Mouse (Mus musculus) neural tube, embryonic 13.5 days (tissue): ENCODE data around the gene Ralgapa2. TPM values are rescaled to one million over a fixed set of nuclear protein-coding genes. Genes with fewer than 3 reads are reported as not detected.

Experiments
- ATAC-seq: fragments of 200-750 bp; cut with Nextera tagmentation; 2 replicates; pipeline ENCODE4 v1.8.0; 2017; ENCODE audit warnings: low read depth, mild to moderate bottlenecking, moderate TSS enrichment, moderate library complexity
- H3K27ac ChIP-seq: fragments of 300-500 bp; sonication (generic); replicated peaks from 2 replicates; pipeline ENCODE4 v1.5.1; 2015; ENCODE audit warnings: moderate library complexity, mild to moderate bottlenecking, inconsistent platforms
- H3K27me3 ChIP-seq: fragments of 300-500 bp; sonication (generic); 2 replicates; pipeline ENCODE4 v1.6.1; 2015; ENCODE audit warnings: mild to moderate bottlenecking, inconsistent platforms
- H3K36me3 ChIP-seq: fragments of 300-500 bp; sonication (generic); 2 replicates; pipeline ENCODE4 v1.6.1; 2015; ENCODE audit warnings: mild to moderate bottlenecking, inconsistent platforms
- H3K4me1 ChIP-seq: fragments of 300-500 bp; sonication (generic); replicated peaks from 2 replicates; pipeline ENCODE4 v1.6.1; 2015; ENCODE audit warnings: inconsistent platforms
- H3K4me2 ChIP-seq: fragments of 300-500 bp; sonication (generic); 2 replicates; pipeline ENCODE4 v1.6.1; 2015; ENCODE audit warnings: inconsistent platforms, mild to moderate bottlenecking, moderate library complexity
- H3K4me3 ChIP-seq: fragments of 300-500 bp; sonication (generic); 2 replicates; pipeline ENCODE4 v1.5.1; 2015; ENCODE audit warnings: mild to moderate bottlenecking, inconsistent platforms
- H3K9ac ChIP-seq: fragments of 300-500 bp; sonication (generic); 2 replicates; pipeline ENCODE4 v1.6.1; 2015; ENCODE audit warnings: moderate library complexity, mild to moderate bottlenecking, inconsistent platforms
- H3K9me3 ChIP-seq: fragments of 300-500 bp; sonication (generic); 2 replicates; pipeline ENCODE4 v1.6.1; 2016; ENCODE audit warnings: inconsistent platforms
- WGBS: fragments of 180-500 bp; shearing (Covaris S2); methylation state at CpG from one replicate; pipeline ENCODE4 v1.1.7; 2015; 5-methylcytosine and 5-hydroxymethylcytosine counted together
- polyA plus RNA-seq: library from polyadenylated mRNA; unstranded; fragments of >200 nt; fragmentation: Nextera tagmentation; extraction: Ambion mirVana; gene quantifications from 2 replicates; pipeline ENCODE4 v1.2.1, GENCODE M21; 2015

The Ralgapa2 gene
- polyA plus RNA-seq, 1 experiment from 2014 or later, result 9.3 TPM

DNA sequence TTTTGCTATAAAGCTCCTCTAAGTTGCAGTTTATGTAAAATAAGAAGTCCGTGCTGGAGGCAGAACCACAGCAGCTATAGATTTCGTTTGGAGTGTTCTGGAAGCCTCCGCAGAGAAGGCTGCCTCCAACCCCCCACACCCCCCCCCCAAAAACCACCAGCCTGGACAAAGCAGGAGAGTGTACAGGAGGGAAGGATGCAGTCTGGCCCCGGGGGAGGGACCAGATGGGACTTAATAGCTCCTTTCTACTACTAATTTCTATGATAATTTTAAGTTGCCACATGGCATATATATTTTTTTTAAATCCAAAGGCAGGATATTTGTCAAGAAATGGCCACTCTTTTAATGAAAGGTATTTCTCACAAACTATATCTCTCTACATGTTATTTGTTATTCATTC lies 198.3 kb downstream of the Ralgapa2 start:
- H3K4me1 ChIP-seq, result peaks cover 13% of the 10 kb centered on the region
- H3K27ac ChIP-seq, result no peak overlapping the region
- H3K4me2 ChIP-seq, result no peak overlapping the region
- no peak overlapping the region for H3K4me3 ChIP-seq
- ATAC-seq, result no peak
- H3K9me3 ChIP-seq, result no peaks in the 10 kb centered on the region
- 51% methylated on average over 4 of the region's 4 CpGs for WGBS
- H3K36me3 ChIP-seq, result no peaks in the 10 kb centered on the region
- H3K9ac ChIP-seq, result no peak overlapping the region
- no peaks in the 10 kb centered on the region for H3K27me3 ChIP-seq

DNA sequence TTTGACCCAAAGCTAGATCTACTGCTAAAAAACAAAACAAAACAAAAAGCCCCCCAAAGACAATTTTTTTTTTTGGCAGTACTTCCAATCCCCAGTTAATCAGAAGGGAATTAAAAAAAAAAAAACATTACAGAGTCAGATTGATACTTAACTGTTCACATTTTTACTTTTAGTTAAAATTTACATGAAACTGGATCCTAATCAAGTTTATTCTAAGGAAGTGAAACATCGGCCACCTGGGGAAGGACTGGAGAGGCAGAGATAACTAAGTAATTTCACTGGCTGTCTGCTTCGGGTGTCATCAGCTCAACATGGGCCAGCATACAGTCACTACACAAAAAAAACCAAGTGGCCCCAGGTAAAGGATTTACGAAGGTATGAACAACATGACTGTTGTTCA lies 201.4 kb downstream of the Ralgapa2 start:
- Histone ChIP-seq H3K4me1 (peaks cover 13% of the 10 kb centered on the region), H3K36me3 (no peaks in the 10 kb centered on the region), H3K27ac (no peak overlapping the region), H3K4me2 (no peak overlapping the region), H3K4me3 (no peak overlapping the region), H3K27me3 (no peaks in the 10 kb centered on the region), H3K9ac (no peak overlapping the region), H3K9me3 (no peaks in the 10 kb centered on the region)
- WGBS, result 90% methylated on average over 3 of the region's 3 CpGs
- ATAC-seq, result no peak

DNA sequence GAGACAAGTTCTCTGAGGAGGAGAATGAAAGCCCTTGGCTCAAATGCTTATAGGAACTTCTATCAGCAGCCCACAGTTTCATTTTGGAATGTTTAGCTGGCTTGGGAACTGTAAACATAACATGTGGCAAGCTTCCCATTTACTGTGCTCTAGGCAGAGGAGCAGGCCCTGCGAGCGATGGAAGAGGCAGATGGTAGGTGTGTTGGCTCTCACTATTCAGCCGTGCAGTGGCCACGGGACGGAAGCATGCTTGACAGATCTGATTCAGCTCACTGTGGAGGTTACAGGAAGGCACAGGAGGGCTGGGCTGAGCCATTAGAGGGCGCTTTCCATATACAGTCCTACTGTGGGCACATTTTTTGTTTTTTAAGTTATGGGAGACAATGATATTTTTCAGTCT lies 201.9 kb downstream of the Ralgapa2 start:
- Histone ChIP-seq H3K4me2 (no peak overlapping the region), H3K36me3 (no peaks in the 10 kb centered on the region), H3K27me3 (no peaks in the 10 kb centered on the region), H3K27ac (no peak overlapping the region; the same call in 1 of the 2 replicates), H3K4me1 (peaks cover 13% of the 10 kb centered on the region), H3K9ac (no peak overlapping the region), H3K4me3 (no peak overlapping the region), H3K9me3 (no peaks in the 10 kb centered on the region)
- no peak for ATAC-seq
- 50% methylated on average over 6 of the region's 6 CpGs for whole genome bisulfite sequencing

DNA sequence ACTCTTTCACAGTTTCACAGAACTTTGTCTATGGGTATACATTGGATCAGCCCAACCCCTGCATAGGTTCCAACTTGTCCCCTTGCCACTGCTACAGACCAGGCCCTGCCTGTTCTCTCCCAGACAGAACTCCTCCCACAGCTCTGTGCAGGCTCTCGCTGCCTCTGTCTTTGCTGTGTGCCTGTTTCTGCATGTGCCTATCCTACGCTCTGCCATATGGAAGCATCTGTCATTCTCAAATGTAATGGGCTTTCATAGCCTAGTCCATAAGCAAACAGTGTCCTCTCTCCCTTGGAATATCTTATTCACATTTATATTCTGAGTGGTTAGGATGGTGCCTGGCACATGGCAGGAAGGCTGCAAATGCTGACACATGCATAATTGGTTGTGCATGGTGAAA lies 202.7 kb downstream of the Ralgapa2 start:
- H3K9me3 ChIP-seq, result no peaks in the 10 kb centered on the region
- H3K4me2 ChIP-seq, result no peak overlapping the region
- no peak overlapping the region for H3K27ac ChIP-seq
- ATAC-seq, result peak; percentile 36
- no peak overlapping the region for H3K4me3 ChIP-seq
- peaks cover 9% of the 10 kb centered on the region for H3K4me1 ChIP-seq
- H3K36me3 ChIP-seq, result no peaks in the 10 kb centered on the region
- no peak overlapping the region for H3K9ac ChIP-seq
- 57% methylated on average over 2 of the region's 2 CpGs for WGBS
- H3K27me3 ChIP-seq, result no peaks in the 10 kb centered on the region

DNA sequence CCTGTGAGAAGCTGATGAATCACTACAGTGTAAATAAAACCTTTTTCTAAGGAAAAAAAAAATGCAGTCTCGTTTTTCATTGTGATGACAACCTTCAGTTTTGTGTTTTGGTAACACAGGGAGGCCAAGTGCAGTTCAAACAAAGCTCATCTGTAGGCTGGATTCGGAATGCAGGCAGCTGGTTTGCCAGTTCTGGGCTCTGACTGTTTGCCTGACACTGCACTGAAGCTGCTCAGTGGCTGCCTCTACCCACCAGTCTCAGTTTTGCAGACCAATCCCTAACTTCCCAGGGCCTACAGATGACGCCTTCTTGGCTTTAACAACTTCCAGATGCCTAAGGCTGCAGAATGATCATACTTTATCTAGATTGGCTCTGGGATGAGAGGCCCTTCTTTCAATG lies 205.1 kb downstream of the Ralgapa2 start:
- WGBS, result 57% methylated on average over 3 of the region's 3 CpGs
- no peak for ATAC-seq
- Histone ChIP-seq H3K4me1 (peaks cover 11% of the 10 kb centered on the region), H3K27ac (no peak overlapping the region), H3K9me3 (no peaks in the 10 kb centered on the region), H3K4me3 (no peak overlapping the region), H3K4me2 (no peak overlapping the region), H3K27me3 (no peaks in the 10 kb centered on the region), H3K9ac (no peak overlapping the region), H3K36me3 (no peaks in the 10 kb centered on the region)

DNA sequence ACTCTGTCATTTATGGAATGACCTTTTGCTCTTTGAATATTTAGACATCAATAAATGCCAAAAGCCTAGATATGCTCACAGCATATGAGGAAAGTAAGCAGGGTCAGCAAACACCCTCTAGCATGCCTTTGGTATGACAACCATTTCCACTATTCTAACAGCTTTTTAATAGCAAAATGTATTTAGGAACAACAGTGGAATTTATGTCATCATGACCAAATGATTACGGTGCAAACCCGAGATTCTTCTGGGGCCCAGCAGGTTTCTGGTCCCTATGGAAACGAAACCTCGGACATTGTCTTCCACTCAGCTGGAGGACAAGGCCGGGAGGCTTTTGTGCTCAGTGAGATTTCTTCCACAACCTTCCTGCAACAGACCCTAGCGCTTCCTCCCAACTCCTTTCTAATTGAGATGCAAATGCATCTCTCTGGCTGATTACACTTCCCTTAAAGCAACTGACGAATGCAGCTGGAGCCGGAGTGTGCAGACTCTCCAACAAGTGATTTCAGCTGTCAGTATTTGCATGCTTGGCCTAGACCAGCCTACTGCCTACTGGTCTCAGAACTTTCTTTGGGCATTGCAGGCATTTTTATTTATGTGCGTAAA lies 209.9 kb downstream of the Ralgapa2 start:
- peak; percentile 66 for ATAC-seq
- 10% methylated on average over 9 of the region's 9 CpGs for WGBS

DNA sequence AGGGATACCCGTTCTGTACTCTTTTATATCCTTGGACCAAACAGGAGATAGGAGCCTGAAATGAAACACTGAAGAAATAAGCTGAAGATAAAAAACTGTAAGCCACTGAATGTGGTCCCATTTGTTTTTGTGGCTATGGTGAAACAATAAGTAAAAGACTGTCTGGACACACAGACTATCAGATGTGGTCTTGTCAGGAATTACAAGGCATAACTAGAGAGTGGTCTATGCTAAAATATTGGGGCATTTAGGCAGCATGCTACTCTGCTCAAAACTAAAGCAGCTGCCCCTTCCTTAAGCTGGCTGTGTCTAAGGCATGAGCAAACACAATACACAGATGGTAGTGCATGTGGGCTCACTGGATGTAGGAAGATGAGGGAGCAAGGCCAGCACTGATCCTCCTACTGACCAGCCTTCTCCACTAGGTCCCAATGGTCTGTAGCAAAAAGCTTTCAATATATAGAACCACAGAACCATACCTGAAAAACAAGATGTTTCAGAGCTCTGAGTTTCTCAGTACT lies 211.6 kb downstream of the Ralgapa2 start:
- Histone ChIP-seq H3K9me3 (no peaks in the 10 kb centered on the region), H3K9ac (no peak overlapping the region), H3K27me3 (no peaks in the 10 kb centered on the region; the same call in 1 of the 2 replicates), H3K4me3 (no peak overlapping the region), H3K4me2 (no peak overlapping the region), H3K27ac (no peak overlapping the region), H3K4me1 (peaks cover 27% of the 10 kb centered on the region), H3K36me3 (no peaks in the 10 kb centered on the region)
- no peak for ATAC-seq
- WGBS, result 34% methylated on average over 1 of the region's 1 CpGs

More for the DNA sequence above, 209.9 kb downstream of the Ralgapa2 start:
- peaks cover 27% of the 10 kb centered on the region for H3K4me1 ChIP-seq
- no peak overlapping the region for H3K4me3 ChIP-seq
- H3K4me2 ChIP-seq, result no peak overlapping the region
- no peak overlapping the region for H3K27ac ChIP-seq
- H3K36me3 ChIP-seq, result no peaks in the 10 kb centered on the region
- no peaks in the 10 kb centered on the region for H3K9me3 ChIP-seq
- no peak overlapping the region for H3K9ac ChIP-seq
- no peaks in the 10 kb centered on the region; the same call in 1 of the 2 replicates for H3K27me3 ChIP-seq

DNA sequence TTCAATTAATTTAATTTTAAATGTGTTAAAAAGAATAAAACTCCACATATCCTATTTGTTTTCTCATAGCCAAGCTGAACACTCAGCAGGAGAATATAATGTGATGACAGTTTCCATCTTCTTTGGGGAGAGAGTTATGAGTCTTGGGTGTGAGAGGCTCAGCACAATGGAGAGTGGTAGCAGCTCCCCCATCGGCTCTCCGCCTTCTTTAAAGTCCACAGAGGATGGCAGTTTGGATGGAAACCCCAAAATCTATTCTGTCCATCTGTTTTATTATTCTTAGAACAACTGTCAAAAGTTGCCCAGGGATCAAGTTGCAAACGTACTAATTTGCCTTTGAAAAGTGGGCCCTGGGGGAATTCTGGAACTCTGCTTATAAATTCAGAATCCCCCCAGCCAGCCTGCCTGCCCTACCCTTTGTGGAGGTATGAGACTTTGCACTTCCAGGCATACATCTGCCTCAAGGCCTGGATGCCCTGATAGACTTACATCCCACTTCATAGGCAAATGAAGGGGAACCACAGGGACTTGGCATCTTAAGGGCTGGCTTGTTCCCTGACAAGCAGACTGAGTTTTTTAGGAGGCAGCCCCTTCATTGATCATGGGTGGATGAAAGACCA lies 212.2 kb downstream of the Ralgapa2 start:
- H3K4me3 ChIP-seq, result no peak overlapping the region
- H3K4me2 ChIP-seq, result no peak overlapping the region
- H3K4me1 ChIP-seq, result peaks cover 27% of the 10 kb centered on the region
- no peaks in the 10 kb centered on the region for H3K9me3 ChIP-seq
- H3K9ac ChIP-seq, result no peak overlapping the region
- WGBS, result 22% methylated on average over 3 of the region's 3 CpGs
- ATAC-seq, result no peak
- no peaks in the 10 kb centered on the region for H3K36me3 ChIP-seq
- H3K27ac ChIP-seq, result no peak overlapping the region
- no peaks in the 10 kb centered on the region; the same call in 1 of the 2 replicates for H3K27me3 ChIP-seq

DNA sequence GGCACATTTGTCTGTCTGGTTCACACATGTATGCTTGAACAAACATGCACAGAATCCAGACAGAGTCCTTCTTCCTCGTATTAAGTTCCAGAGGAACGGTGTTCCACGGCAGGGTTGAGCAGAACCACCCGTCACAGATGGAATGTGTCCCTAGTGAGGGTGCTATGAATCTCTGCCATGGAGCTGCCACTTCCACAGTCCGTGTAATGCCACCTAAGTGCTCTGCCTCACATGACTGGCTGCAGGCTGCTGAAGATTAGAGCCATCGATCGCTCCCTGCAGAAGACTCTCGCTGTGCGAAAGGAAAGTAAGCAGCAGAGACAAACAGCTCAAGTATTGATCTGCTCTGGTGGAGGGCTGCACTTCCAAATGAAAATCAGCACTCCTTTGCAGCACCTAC lies 218.6 kb downstream of the Ralgapa2 start:
- H3K36me3 ChIP-seq, result no peaks in the 10 kb centered on the region
- ATAC-seq, result peak; percentile 57
- H3K4me1 ChIP-seq, result peaks cover 36% of the 10 kb centered on the region
- H3K27ac ChIP-seq, result peak overlapping the region; percentile 34
- H3K9ac ChIP-seq, result no peak overlapping the region
- H3K4me3 ChIP-seq, result no peak overlapping the region
- 36% methylated on average over 9 of the region's 9 CpGs for WGBS
- no peak overlapping the region for H3K4me2 ChIP-seq
- H3K9me3 ChIP-seq, result no peaks in the 10 kb centered on the region
- H3K27me3 ChIP-seq, result no peaks in the 10 kb centered on the region; the same call in 1 of the 2 replicates

DNA sequence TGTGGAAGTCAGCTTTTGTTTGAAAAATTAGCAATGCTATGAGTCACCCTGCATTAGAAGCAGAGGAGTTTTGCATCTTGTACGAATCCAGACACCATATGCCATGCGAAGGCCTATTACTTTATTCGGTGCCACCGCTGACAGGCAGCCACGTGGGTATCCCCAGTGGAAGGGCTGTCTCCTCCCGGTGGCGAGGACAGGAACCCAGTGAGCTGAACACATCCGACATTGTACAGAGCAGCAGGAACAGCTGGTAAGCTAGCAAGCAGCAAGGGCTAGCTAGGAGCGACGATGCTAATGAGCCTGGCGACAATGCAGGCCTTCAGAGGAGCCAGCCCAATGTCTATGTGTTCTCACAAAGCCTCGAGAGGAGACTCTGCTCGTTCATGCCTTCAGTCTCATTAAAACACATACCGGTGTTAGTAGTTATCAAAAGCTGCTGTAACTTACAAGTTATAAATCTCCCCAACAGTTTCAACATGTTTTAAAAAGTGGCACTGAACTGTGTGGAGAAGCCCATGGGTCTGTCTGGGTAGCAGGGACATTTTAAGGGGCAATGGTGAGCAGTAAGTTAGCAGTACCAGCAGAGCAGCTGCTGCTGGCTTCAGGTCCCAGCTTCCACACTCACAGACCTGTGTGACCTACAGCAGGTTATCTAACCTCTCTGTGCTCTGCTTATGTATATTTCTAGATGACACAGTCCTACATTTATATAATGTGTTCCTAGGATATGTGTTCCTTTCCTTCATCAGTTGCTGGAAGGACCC lies 221.1 kb downstream of the Ralgapa2 start:
- H3K4me2 ChIP-seq, result no peak overlapping the region
- peak overlapping the region; percentile 23; the same call in 1 of the 2 replicates for H3K9ac ChIP-seq
- no peak overlapping the region for H3K4me3 ChIP-seq
- no peaks in the 10 kb centered on the region for H3K9me3 ChIP-seq
- ATAC-seq, result peak; percentile 91
- WGBS, result 9% methylated on average over 14 of the region's 14 CpGs
- H3K36me3 ChIP-seq, result no peaks in the 10 kb centered on the region
- no peaks in the 10 kb centered on the region for H3K27me3 ChIP-seq
- H3K27ac ChIP-seq, result peak overlapping the region; percentile 76
- peaks cover 36% of the 10 kb centered on the region for H3K4me1 ChIP-seq

DNA sequence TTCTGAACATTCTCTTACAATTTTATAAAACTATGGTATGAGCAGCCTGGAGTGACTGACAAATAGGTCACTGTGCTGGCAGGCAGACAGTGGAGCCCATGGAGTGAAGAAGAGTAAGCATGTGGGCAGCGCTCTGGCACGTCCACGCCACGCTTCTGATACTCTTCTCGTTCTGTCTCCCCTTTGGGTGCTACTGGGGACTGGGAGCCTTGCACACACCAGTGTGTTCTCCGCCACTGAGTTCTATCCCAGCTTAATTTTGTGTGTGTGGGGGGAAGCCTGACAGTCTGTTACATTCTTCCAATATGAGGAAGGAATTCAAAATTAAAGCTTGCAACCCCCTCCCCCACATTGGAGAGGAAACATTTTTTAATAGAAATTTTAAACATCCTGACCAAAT lies 221.8 kb downstream of the Ralgapa2 start:
- peak overlapping the region; percentile 76; the same call in 1 of the 2 replicates for H3K27ac ChIP-seq
- H3K4me3 ChIP-seq, result no peak overlapping the region
- peak; percentile 24; the same call in 1 of the 2 replicates for ATAC-seq
- no peak overlapping the region for H3K4me2 ChIP-seq
- no peaks in the 10 kb centered on the region for H3K9me3 ChIP-seq
- peaks cover 36% of the 10 kb centered on the region for H3K4me1 ChIP-seq
- no peak overlapping the region for H3K9ac ChIP-seq
- no peaks in the 10 kb centered on the region for H3K36me3 ChIP-seq
- no peaks in the 10 kb centered on the region for H3K27me3 ChIP-seq
- WGBS, result 63% methylated on average over 6 of the region's 6 CpGs

DNA sequence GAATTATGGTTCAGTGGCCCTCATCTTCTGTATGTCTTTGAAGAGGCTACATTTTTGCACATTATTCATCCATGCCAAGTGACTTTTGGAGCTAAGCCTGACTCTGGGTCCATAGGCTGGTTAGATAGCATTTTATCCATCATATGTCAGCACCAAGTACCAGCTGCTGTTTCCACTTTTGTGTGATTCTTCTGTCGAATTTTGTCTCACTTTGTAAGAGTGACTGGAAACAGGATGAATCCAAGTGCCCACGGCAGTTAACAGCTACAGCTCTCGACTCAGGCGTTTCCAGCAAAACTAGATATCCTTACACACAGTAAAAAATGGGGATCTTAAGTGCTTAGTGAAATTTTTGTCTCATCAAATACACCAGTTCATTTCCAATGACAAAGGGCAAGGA lies 222.8 kb downstream of the Ralgapa2 start:
- 84% methylated on average over 4 of the region's 4 CpGs for WGBS
- Histone ChIP-seq H3K9me3 (no peaks in the 10 kb centered on the region), H3K36me3 (no peaks in the 10 kb centered on the region), H3K27me3 (no peaks in the 10 kb centered on the region), H3K4me2 (no peak overlapping the region), H3K9ac (no peak overlapping the region), H3K4me3 (no peak overlapping the region), H3K27ac (no peak overlapping the region), H3K4me1 (peaks cover 36% of the 10 kb centered on the region)
- no peak for ATAC-seq
